Mouse (Mus musculus) splenic B cell, adult 2 months (primary cell): ENCODE data around the gene Ttc28.

Source experiments
- DNase-seq: peaks from one replicate; pipeline ENCODE4 v3.0.0-alpha.2; 2011; ENCODE audit warnings: low read depth, low spot score
- H3K27me3 ChIP-seq: 2 replicates; pipeline ENCODE4 v1.6.1; 2012; ENCODE audit warnings: mild to moderate bottlenecking, low read length, moderate library complexity, mixed read lengths; ENCODE audit not compliant: control insufficient read depth, poor library complexity, insufficient read depth, severe bottlenecking
- H3K36me3 ChIP-seq: 2 replicates; pipeline ENCODE4 v1.6.1; 2012; ENCODE audit warnings: mild to moderate bottlenecking, low read length, moderate library complexity, mixed read lengths; ENCODE audit not compliant: control insufficient read depth, poor library complexity, insufficient read depth, severe bottlenecking

The Ttc28 gene

GRCm38 (mm10) chr5:110908879-110909278 is 29.3 kb downstream of the Ttc28 start:
- DNase-seq: peak; percentile 47
- H3K36me3 ChIP-seq: no peaks in the 10 kb centered on the region
- no peaks in the 10 kb centered on the region for H3K27me3 ChIP-seq

GRCm38 (mm10) chr5:110909955-110910589 is 30.5 kb downstream of the Ttc28 start:
- Histone ChIP-seq H3K36me3 (no peaks in the 10 kb centered on the region), H3K27me3 (no peaks in the 10 kb centered on the region)
- no peak for DNase-seq

DNA sequence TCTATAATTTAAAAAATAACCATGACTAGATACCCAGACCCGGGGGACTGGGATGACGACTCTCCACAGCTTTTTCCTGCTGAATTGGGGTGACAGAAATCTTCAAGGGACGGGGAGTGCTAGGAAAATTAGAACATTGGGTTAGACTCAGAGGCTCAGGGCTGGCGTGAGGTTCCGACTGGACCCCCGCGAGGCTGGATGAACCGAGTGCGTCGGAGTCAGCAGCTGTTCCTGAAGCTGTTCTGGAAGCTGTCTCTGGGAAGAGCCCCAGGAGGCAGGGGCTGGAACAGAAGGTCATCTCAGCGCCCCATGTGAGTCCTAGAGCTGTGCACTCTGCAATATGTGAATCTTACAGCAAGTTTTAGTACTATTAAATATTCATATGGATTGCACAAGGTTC is 35.3 kb downstream of the Ttc28 start:
- H3K27me3 ChIP-seq: no peaks in the 10 kb centered on the region
- no peaks in the 10 kb centered on the region for H3K36me3 ChIP-seq
- no peak for DNase-seq

GRCm38 (mm10) chr5:110916241-110916640 is 36.6 kb downstream of the Ttc28 start:
- Histone ChIP-seq H3K27me3 (no peaks in the 10 kb centered on the region), H3K36me3 (no peaks in the 10 kb centered on the region)
- DNase-seq: no peak

- DNase-seq: no peak
- Histone ChIP-seq H3K27me3 (no peaks in the 10 kb centered on the region), H3K36me3 (no peaks in the 10 kb centered on the region)
These were observed 39.9 kb downstream of the Ttc28 start for GRCm38 (mm10) chr5:110919541-110919940.

DNA sequence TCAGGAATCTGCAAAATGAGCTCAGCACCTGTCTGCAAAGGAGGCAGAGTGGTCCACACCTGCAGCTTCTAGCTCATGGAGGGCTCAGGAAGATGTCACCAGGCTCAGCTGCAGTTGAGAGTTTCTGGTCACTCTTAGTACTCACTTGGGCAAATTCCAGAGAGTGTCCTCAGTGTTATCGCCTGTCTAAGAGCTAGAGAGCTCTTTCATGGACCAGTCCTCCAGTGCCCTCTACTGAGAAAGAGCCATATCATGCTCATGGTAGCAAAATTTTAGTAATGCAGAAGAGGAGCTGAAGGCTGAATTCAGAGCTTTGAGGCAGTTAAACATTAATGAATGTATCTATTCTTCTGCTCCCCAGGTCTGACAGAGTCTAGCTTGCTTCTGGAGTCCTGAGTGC is 43.7 kb downstream of the Ttc28 start:
- no peak for DNase-seq
- no peaks in the 10 kb centered on the region for H3K27me3 ChIP-seq
- no peaks in the 10 kb centered on the region for H3K36me3 ChIP-seq

GRCm38 (mm10) chr5:110924636-110925035 is 45.0 kb downstream of the Ttc28 start:
- no peaks in the 10 kb centered on the region for H3K27me3 ChIP-seq
- H3K36me3 ChIP-seq: no peaks in the 10 kb centered on the region
- no peak for DNase-seq

- Histone ChIP-seq H3K36me3 (no peaks in the 10 kb centered on the region), H3K27me3 (no peaks in the 10 kb centered on the region)
- DNase-seq: no peak
These were observed 46.2 kb downstream of the Ttc28 start for GRCm38 (mm10) chr5:110925804-110926203.

- no peak for DNase-seq
- Histone ChIP-seq H3K36me3 (no peaks in the 10 kb centered on the region), H3K27me3 (no peaks in the 10 kb centered on the region)
These were observed 48.7 kb downstream of the Ttc28 start for GRCm38 (mm10) chr5:110928289-110928688.

GRCm38 (mm10) chr5:110929306-110929705 is 49.7 kb downstream of the Ttc28 start:
- Histone ChIP-seq H3K27me3 (no peaks in the 10 kb centered on the region), H3K36me3 (no peaks in the 10 kb centered on the region)
- DNase-seq: no peak

GRCm38 (mm10) chr5:110936606-110937005 is 57.0 kb downstream of the Ttc28 start:
- DNase-seq: no peak
- H3K27me3 ChIP-seq: no peaks in the 10 kb centered on the region
- no peaks in the 10 kb centered on the region for H3K36me3 ChIP-seq

- no peaks in the 10 kb centered on the region for H3K36me3 ChIP-seq
- DNase-seq: no peak
These were observed 64.7 kb downstream of the Ttc28 start for GRCm38 (mm10) chr5:110944326-110944725.

GRCm38 (mm10) chr5:110948476-110949399 is 69.1 kb downstream of the Ttc28 start:
- Histone ChIP-seq H3K36me3 (no peaks in the 10 kb centered on the region), H3K27me3 (peaks cover 1% of the 10 kb centered on the region; the same call in 1 of the 2 replicates)
- DNase-seq: no peak

More at GRCm38 (mm10) chr5:110944326-110944725, 64.7 kb downstream of the Ttc28 start:
- H3K27me3 ChIP-seq: peaks cover 1% of the 10 kb centered on the region; the same call in 1 of the 2 replicates

- DNase-seq: no peak
- Histone ChIP-seq H3K27me3 (peaks cover 1% of the 10 kb centered on the region; the same call in 1 of the 2 replicates), H3K36me3 (no peaks in the 10 kb centered on the region)
These were observed 70.2 kb downstream of the Ttc28 start for GRCm38 (mm10) chr5:110949791-110950190.

DNA sequence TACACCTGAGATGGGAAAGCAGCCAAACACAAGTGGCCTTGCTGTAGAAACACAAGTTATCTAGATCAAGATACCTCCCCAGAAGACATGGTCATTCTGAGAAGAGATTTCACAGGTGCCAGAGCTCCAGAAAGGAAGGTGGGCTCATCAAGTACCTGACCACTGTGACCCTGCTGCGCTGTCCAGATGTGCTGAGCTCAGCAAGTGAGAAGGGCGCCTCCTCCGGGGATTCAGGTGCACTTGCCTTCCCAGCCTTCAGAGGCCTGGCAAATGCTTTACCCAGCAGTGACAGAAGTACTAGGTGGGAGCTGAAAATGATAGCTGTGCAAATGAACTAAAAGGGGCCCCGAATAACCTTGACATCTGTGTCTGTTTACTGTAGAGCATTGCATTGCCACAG is 78.6 kb downstream of the Ttc28 start:
- no peak for DNase-seq
- H3K36me3 ChIP-seq: no peaks in the 10 kb centered on the region
- H3K27me3 ChIP-seq: no peaks in the 10 kb centered on the region
